Mouse (Mus musculus): ENCODE data around the gene Sypl2. TPM values are rescaled to one million over a fixed set of nuclear protein-coding genes. Genes with fewer than 3 reads are reported as not detected.

The Sypl2 gene
- not detected for polyA plus RNA-seq (2017; shearing (Covaris generic))

GRCm38 (mm10) chr3:108226558-108227350 is at the start of gene Sypl2:
Sypl2 (minus strand) TSS chr3:108226648.

GRCm38 (mm10) chr3:108256719-108257637 is 30.5 kb upstream of the Sypl2 start, which contains the start of gene Psma5:
Psma5 (plus strand) TSS chr3:108256926.

GRCm38 (mm10) chr3:108210771-108211139 is 15.7 kb downstream of the Sypl2 start, which contains the start of gene Atxn7l2:
Atxn7l2 (minus strand) TSS chr3:108210934.

GRCm38 (mm10) chr3:108200329-108201323 is 25.8 kb downstream of the Sypl2 start, which contains the start of gene Cyb561d1:
Cyb561d1 (minus strand) TSS chr3:108201212.

GRCm38 (mm10) chr3:108186098-108187047 is 40.1 kb downstream of the Sypl2 start, which contains the start of gene Amigo1:
Amigo1 (plus strand) TSS chr3:108186335.

Other genes starting within 250 kb of the Sypl2 start
- not detected for gene Gstm2, start 240.2 kb downstream of the Sypl2 start, polyA plus RNA-seq (2017; shearing (Covaris generic))
- gene Gstm1, start 208.7 kb downstream of the Sypl2 start, polyA plus RNA-seq (2017; shearing (Covaris generic)): 4.3 TPM
- 10.0 TPM for gene Gstm4, start 181.8 kb downstream of the Sypl2 start, polyA plus RNA-seq (2017; shearing (Covaris generic))
- gene Ampd2, start 140.0 kb downstream of the Sypl2 start, polyA plus RNA-seq (2017; shearing (Covaris generic)): 71.3 TPM
- not detected for gene Gnat2, start 133.9 kb downstream of the Sypl2 start, polyA plus RNA-seq (2017; shearing (Covaris generic))
- 238 TPM for gene Gnai3, start 80.5 kb downstream of the Sypl2 start, polyA plus RNA-seq (2017; shearing (Covaris generic))
- not detected for gene Gpr61, start 71.8 kb downstream of the Sypl2 start, polyA plus RNA-seq (2017; shearing (Covaris generic))
- 0.33 TPM for gene Amigo1, start 40.3 kb downstream of the Sypl2 start, polyA plus RNA-seq (2017; shearing (Covaris generic))
- 29.4 TPM for gene Cyb561d1, start 25.4 kb downstream of the Sypl2 start, polyA plus RNA-seq (2017; shearing (Covaris generic))
- 9.8 TPM for gene Atxn7l2, start 15.7 kb downstream of the Sypl2 start, polyA plus RNA-seq (2017; shearing (Covaris generic))
- gene Psma5, start 30.3 kb upstream of the Sypl2 start, polyA plus RNA-seq (2017; shearing (Covaris generic)): 143 TPM
- 0.10 TPM for gene Sort1, start 57.4 kb upstream of the Sypl2 start, polyA plus RNA-seq (2017; shearing (Covaris generic))
- gene Mybphl, start 138.3 kb upstream of the Sypl2 start, polyA plus RNA-seq (2017; shearing (Covaris generic)): not detected
- 1.4 TPM for gene Psrc1, start 157.2 kb upstream of the Sypl2 start, polyA plus RNA-seq (2017; shearing (Covaris generic))
- gene Celsr2, start 188.9 kb upstream of the Sypl2 start, polyA plus RNA-seq (2017; shearing (Covaris generic)): 0.61 TPM
- 185 TPM for gene Sars, start 218.6 kb upstream of the Sypl2 start, polyA plus RNA-seq (2017; shearing (Covaris generic))